Mouse (Mus musculus) layer of hippocampus, postnatal 14 days (tissue): ENCODE measurements around the gene Espl1. TPM values are rescaled to one million over a fixed set of nuclear protein-coding genes. Genes with fewer than 3 reads are reported as not detected.

ENCODE experiments used
- DNase-seq, 2 experiments: peaks; one replicate each; pipeline ENCODE4 v3.0.0; 2021 to 2022; ENCODE audit warnings: low spot score in 2 of 2, mixed read lengths in 1 of 2
- total RNA-seq, 2 experiments: library from RNA; stranded (reverse); gene quantifications; 2 replicates each; pipeline ENCODE4 v1.2.3; 2021

The Espl1 gene
- total RNA-seq, 2 experiments from 2014 or later = 1.6 to 1.7 TPM

- no peak for DNase-seq
Measured at GRCm38 (mm10) chr15:102370727-102371126, 74.7 kb downstream of the Espl1 start.

Other genes with a start within 250 kb of the Espl1 start
- gene Eif4b, start 222.5 kb upstream of the Espl1 start, total RNA-seq = 100 to 1,000 TPM; 179 to 184 TPM
- gene Tns2, start 195.9 kb upstream of the Espl1 start, total RNA-seq = 10 to 100 TPM; 10.0 to 15.8 TPM
- 100 to 1,000 TPM; 163 to 164 TPM for gene Spryd3, start 160.0 kb upstream of the Espl1 start, total RNA-seq
- 1 to 10 TPM; 3.0 to 4.0 TPM for gene Igfbp6, start 151.9 kb upstream of the Espl1 start, total RNA-seq
- gene Soat2, start 145.7 kb upstream of the Espl1 start, total RNA-seq = not detected
- 10 to 100 TPM; 69.8 to 76.3 TPM for gene Zfp740, start 93.0 kb upstream of the Espl1 start, total RNA-seq
- 10 to 100 TPM; 40.5 to 42.4 TPM for gene Csad, start 91.5 kb upstream of the Espl1 start, total RNA-seq
- gene Itgb7, start 64.3 kb upstream of the Espl1 start, total RNA-seq = 1 to 10 TPM; 2.1 to 4.2 TPM
- 10 to 100 TPM in 1 of 2 experiments, 1 to 10 TPM in 1; 8.8 to 11.2 TPM for gene Rarg, start 38.7 kb upstream of the Espl1 start, total RNA-seq
- not detected for gene Gm9918, start 25.7 kb upstream of the Espl1 start, total RNA-seq
- 10 to 100 TPM; 34.1 to 36.0 TPM for gene Mfsd5, start 16.8 kb upstream of the Espl1 start, total RNA-seq
- gene Pfdn5, start 29.9 kb downstream of the Espl1 start, total RNA-seq = 100 to 1,000 TPM; 317 to 334 TPM
- 10 to 100 TPM; 51.8 to 61.3 TPM for gene Myg1, start 35.4 kb downstream of the Espl1 start, total RNA-seq
- gene Aaas, start 54.5 kb downstream of the Espl1 start, total RNA-seq = 10 to 100 TPM; 25.5 to 27.7 TPM
- under 1 TPM; 0.69 to 0.90 TPM for gene Sp7, start 70.9 kb downstream of the Espl1 start, total RNA-seq
- gene Sp1, start 109.9 kb downstream of the Espl1 start, total RNA-seq = 10 to 100 TPM; 22.9 to 28.3 TPM
- under 1 TPM; 0.52 to 0.71 TPM for gene Amhr2, start 149.1 kb downstream of the Espl1 start, total RNA-seq
- gene Prr13, start 162.8 kb downstream of the Espl1 start, total RNA-seq = 10 to 100 TPM; 23.1 to 25.0 TPM
- 100 to 1,000 TPM; 438 to 462 TPM for gene Pcbp2, start 174.3 kb downstream of the Espl1 start, total RNA-seq
- not detected for gene Gm10337, start 207.5 kb downstream of the Espl1 start, total RNA-seq
- 10 to 100 TPM; 81.9 to 89.4 TPM for gene Map3k12, start 220.8 kb downstream of the Espl1 start, total RNA-seq
- gene Tarbp2, start 221.9 kb downstream of the Espl1 start, total RNA-seq = 10 to 100 TPM; 34.9 to 41.8 TPM
- 1 to 10 TPM; 4.8 to 6.1 TPM for gene Npff, start 228.7 kb downstream of the Espl1 start, total RNA-seq